Mouse (Mus musculus): Measurements from ENCODE around the gene Rps16.

Gene Rps16

DNA sequence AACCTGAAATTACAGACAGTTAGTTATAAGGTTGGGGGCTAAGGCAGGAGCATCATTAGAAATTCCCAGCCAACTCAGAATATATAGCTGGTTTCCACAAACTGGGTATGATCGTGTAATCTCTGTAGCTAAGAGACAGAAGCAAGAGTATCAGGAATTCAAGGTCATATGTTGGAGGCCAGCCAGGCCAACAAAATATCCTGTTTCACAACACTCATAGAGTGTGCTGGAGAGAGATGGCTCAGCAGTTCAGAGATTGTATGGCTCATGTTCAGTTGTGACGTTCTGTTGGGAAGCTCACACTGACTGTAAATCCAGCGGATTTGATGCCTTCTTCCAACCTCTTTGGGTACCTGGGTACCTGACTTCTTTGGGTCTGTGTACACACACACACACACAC lies 2.7 kb upstream of the Rps16 start:
- no peak for DNase-seq (ENCODE audit: extremely low spot score)

DNA sequence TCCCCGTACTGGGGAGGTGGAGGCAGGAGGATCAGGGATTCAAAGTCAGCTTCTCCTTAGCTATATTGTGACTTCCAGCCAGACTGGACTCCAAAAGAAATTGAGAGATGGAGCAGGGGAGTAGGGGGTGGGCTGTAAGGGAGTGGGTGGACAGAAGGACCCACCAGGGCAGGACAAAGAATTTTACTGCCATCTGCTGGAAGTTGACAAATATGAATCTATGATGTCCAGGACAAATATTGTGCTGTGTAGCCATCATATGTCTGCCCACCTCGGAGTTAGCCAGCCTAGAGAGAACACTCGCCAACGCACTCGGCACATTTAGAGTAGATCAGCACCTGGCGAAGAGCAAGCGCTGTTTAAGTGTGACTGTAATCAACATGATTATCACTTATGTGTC lies 1.9 kb upstream of the Rps16 start:
- no peak for DNase-seq (ENCODE audit: extremely low spot score)

DNA sequence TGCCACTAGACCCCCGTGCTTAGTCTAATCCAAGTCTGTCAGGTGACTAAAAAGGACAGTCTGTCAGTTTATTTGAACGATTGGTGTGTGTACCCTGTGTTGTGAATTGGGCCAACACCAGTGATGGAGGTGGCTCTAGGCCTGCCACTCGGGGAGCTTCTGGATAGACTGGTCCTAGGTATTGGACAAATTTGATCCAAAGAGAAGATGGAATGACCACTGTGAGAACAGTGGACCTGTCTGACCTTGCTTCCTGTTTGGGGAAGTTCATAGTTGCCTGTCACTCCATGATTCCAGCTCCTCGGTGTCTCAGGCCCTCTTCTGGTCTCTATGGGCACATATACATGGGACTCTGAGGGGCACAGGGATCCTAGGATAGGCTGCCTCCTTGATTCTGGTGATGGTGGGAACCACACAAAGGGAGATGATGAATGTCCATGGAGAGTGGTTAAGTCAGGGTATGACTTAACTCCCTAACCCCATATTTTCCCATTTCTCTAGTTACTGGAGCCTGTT lies 1.3 kb downstream of the Rps16 start:
- DNase-seq (ENCODE audit: extremely low spot score), result no peak

- no peak for DNase-seq (ENCODE audit: extremely low spot score)
Measured at GRCm38 (mm10) chr7:28353267-28353666, 2.8 kb downstream of the Rps16 start.

- no peak for DNase-seq (ENCODE audit: extremely low spot score)
Measured at GRCm38 (mm10) chr7:28354113-28354581, 3.7 kb downstream of the Rps16 start.

DNA sequence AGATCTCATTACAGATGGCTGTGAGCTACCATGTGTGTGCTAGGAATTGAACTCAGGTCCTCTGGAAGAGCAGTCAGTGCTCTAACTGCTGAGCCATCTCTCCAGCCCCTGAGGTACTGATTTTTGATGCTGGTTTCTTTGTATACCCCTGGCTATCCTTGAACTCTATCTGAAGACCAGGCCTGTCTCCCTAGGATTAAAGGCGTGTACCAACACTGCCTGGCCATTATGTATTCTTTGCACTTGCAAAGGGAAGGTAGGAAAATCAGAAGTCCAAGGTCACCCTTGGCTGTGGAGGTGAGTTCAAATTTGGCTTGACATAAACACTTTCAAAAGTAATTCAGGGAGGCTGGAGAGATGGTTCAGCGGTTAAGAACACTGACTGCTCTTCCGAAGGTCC lies 4.1 kb downstream of the Rps16 start:
- no peak for DNase-seq (ENCODE audit: extremely low spot score)

DNA sequence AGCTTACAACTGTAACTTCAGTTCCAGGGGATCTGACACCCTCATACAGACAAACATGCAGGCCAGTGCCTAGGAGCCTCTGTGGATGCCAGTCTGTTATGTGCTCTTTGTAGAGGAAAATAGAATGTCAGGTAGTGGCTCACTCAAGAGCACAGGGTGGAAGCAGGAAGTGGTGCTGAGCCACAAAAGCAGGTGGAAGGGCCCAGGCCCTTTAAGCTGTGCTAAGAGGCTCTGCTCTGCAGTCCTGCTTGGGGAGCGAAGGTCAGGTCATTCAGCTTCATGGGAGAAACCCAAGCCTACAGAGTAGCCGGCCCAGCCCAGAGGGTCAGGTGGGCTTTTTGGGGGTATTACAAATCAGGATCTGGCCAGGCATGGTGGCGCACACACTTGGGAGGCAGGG lies 4.8 kb downstream of the Rps16 start:
- no peak for DNase-seq (ENCODE audit: extremely low spot score)

GRCm38 (mm10) chr7:28356981-28357380 lies 6.5 kb downstream of the Rps16 start:
- peak; percentile 68 for DNase-seq (ENCODE audit: extremely low spot score)

- no peak for DNase-seq (ENCODE audit: extremely low spot score)
Measured at GRCm38 (mm10) chr7:28357984-28358383, 7.5 kb downstream of the Rps16 start.

GRCm38 (mm10) chr7:28358431-28358830 lies 8.0 kb downstream of the Rps16 start:
- no peak for DNase-seq (ENCODE audit: extremely low spot score)

DNA sequence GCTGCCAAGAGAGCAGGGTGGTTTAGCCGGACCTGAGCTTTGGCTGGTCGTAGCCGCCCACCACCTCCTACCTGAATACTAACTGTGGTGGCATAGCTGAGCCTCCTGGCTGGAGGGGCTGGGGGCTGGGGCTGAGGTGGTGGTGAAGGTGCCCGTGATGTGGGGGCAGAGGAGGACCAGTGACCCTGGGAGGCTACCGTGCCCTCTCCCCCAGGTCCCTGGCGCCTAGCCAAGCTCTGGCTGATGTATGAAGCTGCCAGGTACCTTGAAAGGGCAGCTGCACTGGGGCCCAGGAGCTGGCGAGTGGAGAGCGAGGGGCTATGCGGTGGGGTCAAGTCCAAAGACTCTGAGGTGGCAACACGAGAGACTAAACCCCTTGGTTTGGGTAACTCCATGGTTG lies 9.4 kb downstream of the Rps16 start:
- DNase-seq (ENCODE audit: extremely low spot score), result no peak

- DNase-seq (ENCODE audit: extremely low spot score), result no peak
Measured at GRCm38 (mm10) chr7:28360291-28360690, 9.8 kb downstream of the Rps16 start.

DNA sequence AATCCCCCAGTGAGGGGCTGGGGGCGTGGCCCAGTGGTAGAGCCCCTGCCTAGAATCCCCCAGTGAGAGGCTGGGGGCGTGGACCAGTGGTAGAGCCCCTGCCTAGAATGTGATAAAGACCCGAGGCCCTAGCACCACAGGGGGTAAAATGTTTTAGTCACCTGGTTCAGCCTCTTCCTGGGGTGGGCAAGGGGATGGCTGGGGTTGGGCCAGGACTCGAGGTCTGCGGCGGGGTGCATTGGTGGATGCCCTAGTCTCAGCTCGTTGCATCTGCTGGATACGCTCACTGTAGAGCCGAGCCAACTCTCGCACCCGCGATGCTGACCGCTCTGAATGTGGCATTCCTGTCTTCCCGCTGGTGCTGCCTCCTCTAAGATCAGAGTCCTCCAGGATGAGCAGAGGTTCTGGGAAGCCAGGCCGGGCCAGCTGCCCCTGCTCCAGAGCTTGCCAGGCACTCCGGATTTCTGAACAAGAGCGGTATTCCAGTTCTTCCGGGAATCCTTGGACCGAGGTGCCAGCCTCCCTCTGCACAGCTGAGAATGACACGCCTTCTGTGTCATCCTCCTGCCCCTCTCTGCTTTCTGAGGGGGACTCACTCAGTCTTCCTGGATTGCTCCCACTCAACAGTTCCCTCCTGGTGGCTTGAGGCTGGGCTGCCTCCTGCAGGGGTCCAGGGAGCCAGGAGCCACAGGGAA lies 11.3 kb downstream of the Rps16 start:
- no peak for DNase-seq (ENCODE audit: extremely low spot score)

DNA sequence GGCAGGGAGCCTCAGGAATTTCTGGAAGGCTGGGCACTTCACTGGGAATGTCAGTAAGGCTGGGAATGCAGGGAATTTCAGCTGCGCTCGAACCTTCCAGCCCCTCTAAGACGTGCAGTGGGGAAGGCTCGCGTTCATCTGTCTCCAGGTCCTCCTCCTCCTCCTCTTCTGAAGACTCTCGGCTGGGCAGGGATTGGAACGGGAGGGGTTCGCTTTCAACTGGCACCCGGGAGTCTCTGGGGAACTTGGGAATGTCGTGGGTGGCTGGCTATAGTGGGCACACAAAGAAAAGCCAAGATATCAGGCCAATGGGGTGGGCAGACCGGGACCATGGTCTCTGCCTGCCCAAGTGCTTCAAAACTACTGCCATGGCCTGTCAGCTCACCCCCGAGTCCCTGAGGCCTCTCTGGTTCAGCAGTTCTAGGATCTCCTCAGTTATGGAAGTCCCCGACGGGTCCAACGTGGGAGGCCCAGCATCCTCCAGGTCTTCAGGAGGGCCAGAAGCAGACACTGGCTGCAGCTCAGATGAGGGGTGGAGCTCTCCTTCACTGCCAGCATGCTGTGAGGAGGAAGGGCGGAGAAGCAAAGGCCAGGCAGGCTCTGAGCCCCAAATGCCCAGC lies 12.1 kb downstream of the Rps16 start:
- no peak for DNase-seq (ENCODE audit: extremely low spot score)

GRCm38 (mm10) chr7:28367663-28368275 lies 17.3 kb downstream of the Rps16 start:
- DNase-seq (ENCODE audit: extremely low spot score), result no peak

GRCm38 (mm10) chr7:28368276-28368920 lies 17.9 kb downstream of the Rps16 start:
- DNase-seq (ENCODE audit: extremely low spot score), result no peak

GRCm38 (mm10) chr7:28370051-28370450 lies 19.6 kb downstream of the Rps16 start:
- no peak for DNase-seq (ENCODE audit: extremely low spot score)

- DNase-seq (ENCODE audit: extremely low spot score), result no peak
Measured at GRCm38 (mm10) chr7:28370977-28371513, 20.6 kb downstream of the Rps16 start.

- DNase-seq (ENCODE audit: extremely low spot score), result peak; percentile 76
Measured at GRCm38 (mm10) chr7:28371514-28371989, 21.1 kb downstream of the Rps16 start.

- DNase-seq (ENCODE audit: extremely low spot score), result peak; percentile 99
Measured at GRCm38 (mm10) chr7:28372251-28373108, 22.0 kb downstream of the Rps16 start, which contains the start of gene Plekhg2. Gene Plekhg2, minus strand, starts transcription at chr7:28372599.

DNA sequence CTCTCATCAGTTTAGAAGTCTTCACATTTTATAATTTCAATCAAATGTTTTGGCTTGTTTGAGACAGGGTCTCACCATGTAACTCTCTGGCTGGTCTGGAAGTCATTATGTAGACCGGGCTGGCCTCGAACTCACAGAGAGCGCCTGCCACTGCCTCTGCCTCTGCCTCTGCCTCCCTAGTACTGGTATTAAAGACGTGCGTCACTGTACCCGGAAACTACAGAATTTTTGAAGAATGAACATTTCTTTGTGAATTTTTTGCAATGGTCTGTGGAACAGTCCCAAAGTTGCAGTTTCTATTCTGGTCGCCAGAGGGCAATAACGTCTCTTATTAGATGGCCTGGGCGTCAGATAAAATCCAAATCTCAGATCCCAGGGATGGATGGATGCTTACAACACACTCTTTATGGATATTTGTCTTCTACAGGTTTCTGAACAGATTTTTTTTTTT lies 22.7 kb downstream of the Rps16 start:
- DNase-seq (ENCODE audit: extremely low spot score), result no peak

All from embryo, embryonic 9.5 days (tissue).